Mouse (Mus musculus): ENCODE measurements around the gene Lrrc8a. TPM values are rescaled to one million over a fixed set of nuclear protein-coding genes. Genes with fewer than 3 reads are reported as not detected.
A peak's percentile ranks its signal among the peaks of the same experiment; 100 is the strongest.

The Lrrc8a gene
- total RNA-seq (2021), result 10 to 100 TPM; 59.6 to 62.3 TPM

DNA sequence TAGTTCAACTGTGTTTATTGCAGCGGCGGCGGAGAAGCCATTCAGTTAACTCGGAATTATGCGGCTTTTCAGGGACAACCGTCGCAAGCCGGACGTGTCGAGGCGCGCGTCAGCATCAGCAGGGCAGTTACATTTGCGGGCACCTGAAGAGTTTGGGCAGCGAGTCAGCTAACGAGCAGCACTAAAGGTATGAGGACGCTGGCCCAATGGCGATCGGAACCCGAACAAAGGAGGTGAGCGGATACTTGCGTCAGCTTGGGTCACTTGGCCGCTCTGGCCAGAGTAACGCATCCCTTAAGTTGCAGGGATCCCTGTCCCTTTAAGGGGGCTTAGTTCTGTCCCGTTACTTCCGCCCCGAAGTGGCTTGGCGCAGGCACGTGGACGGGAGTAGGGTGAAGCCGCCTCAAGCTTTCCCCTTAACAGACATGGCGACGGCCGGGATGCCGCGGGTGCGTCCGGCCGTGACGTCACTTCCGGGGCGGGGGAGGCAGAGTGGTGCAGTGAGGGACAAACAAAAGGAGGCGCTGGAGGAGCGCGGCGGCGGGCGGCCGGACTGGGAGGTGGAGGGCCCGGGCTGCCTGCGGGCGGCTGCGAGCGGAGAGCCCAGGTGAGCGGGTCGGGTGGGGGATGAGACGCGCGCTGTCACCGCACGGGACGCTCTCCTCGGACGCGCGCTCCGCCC is at the start of gene Lrrc8a:
Gene Lrrc8a (plus strand): TSS at position 517 of the 682 bp plus-strand sequence.
- intact Hi-C loops (cut with DNase I), result loop anchor here (1.0 to 10.0 kb wide), 3 partner anchors 31 to 63 kb away; partner anchors contain the start of genes Endog, Kyat1 and Spout1
- DNase-seq (ENCODE audit: low spot score in 2 of 2), result peak; percentile 100

- intact Hi-C loops (cut with DNase I), result no loop called here
- no peak for DNase-seq (ENCODE audit: low spot score in 2 of 2)
These were observed 45.5 kb upstream of the Lrrc8a start for GRCm38 (mm10) chr2:30191790-30192580.

DNA sequence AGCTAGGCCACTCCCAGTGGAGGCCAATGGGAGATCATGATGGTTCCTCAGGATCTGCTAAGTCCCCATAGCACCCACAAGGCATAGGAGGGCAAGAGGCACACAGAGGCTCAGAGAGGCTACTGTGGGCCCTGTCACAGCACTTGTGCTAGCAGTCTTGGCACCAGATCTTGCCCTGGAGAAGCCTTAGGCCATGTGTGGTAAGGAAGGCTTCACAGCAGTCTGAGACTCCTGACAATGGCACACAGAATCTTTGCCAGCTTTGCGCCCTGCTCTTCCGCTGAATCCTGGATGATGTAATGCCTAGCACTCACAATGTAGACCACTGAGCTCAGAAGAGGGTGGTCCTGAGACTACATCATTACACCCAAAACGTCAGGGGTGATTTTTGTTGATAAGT is 42.9 kb upstream of the Lrrc8a start:
- intact Hi-C loops (cut with DNase I), result no loop called here
- DNase-seq (ENCODE audit: low spot score in 2 of 2), result no peak

- intact Hi-C loops (cut with DNase I), result no loop called here
- DNase-seq (ENCODE audit: low spot score in 2 of 2), result no peak
These were observed 39.5 kb upstream of the Lrrc8a start for GRCm38 (mm10) chr2:30198021-30198420.

DNA sequence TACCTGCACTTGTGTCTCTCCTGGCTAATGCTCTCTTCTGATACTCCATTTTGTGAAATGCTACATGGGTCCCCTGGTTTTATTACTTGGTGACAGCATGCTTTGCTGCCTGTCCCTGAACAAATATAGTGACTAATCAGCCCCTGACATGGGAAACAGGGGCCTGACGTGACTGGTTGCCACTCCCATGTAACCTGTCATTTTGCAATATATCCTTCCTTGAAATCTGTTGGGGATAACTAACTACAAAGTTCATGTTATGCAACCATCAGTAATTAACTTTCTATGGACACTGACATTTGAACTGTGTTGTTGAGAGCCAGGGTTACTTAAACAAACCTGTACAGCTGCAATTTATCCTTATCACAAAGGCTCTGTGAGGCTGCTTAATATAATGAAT is 37.5 kb upstream of the Lrrc8a start:
- intact Hi-C loops (cut with DNase I), result no loop called here
- DNase-seq (ENCODE audit: low spot score in 2 of 2), result no peak

- DNase-seq (ENCODE audit: low spot score in 2 of 2), result no peak
- intact Hi-C loops (cut with DNase I), result no loop called here
These were observed 37.1 kb upstream of the Lrrc8a start for GRCm38 (mm10) chr2:30200388-30200925.

DNA sequence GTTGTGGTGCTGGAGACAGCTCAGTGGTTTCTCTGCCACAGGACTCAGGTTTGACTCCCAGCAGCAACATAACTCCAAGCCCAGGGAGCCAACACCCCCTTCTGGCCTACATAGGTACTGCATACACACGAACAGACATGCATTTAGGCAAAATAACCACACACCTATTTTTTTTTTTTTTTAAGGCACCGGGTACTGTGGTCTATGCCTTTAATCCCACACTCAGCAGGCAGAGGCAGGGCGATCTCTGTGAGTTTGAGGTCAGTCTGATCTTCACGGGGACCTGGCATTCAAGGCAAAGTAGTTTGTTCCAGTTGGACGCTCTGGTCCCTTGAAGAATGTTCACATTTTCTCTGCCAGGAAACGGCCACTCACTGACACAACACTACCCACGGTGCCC is 34.1 kb upstream of the Lrrc8a start:
- DNase-seq (ENCODE audit: low spot score in 2 of 2), result no peak
- intact Hi-C loops (cut with DNase I), result no loop called here

DNA sequence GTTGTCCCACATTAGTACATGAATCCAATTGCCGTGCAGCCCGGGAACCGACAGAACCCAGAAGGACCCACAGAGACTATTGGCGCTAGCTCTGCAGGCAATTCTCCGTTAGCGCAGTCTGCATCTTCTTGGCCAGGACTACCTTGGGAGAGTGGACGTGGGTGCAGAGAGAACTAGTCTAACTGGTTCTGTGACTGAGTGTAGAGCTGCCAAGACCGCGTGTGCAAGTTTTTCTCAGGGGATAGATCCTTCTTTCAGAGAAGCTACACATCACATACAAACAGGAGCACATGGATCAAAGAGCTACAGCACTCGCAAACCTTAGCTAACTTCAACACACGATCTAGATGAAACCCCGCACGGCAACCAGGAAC is 32.3 kb upstream of the Lrrc8a start:
- DNase-seq (ENCODE audit: low spot score in 2 of 2), result no peak
- intact Hi-C loops (cut with DNase I), result loop anchor here (1.0 kb wide), 1 partner anchor 32 kb away; the partner anchor contains the start of gene Lrrc8a

- peak; percentile 88 to 92 for DNase-seq (ENCODE audit: low spot score in 2 of 2)
- intact Hi-C loops (cut with DNase I), result loop anchor here (1.0 kb wide), 1 partner anchor 32 kb away; the partner anchor contains the start of gene Lrrc8a
These were observed 31.7 kb upstream of the Lrrc8a start, which contains the start of gene Kyat1 for GRCm38 (mm10) chr2:30205629-30206357. Gene Kyat1 (minus strand): TSS chr2:30205847.

DNA sequence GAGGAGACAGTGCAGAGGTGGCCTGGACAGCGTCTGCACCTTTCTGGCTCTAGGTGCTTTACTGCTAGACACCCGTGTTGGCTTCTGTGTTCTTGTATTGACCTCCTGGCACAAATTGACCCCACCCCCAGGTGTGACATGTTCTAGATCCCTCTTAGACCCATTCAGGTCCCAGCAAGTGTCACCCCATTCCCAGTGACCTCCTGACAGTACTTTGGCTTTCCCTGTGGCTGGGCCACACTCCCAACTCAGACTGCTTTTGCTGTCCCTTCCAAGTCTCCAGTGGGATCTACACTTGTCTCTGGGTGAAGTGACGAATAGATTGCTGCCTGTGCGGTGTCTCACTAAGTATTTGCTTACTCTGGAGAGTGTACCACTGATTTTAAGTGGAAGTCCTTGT is 30.1 kb upstream of the Lrrc8a start:
- DNase-seq (ENCODE audit: low spot score in 2 of 2), result no peak
- intact Hi-C loops (cut with DNase I), result no loop called here

DNA sequence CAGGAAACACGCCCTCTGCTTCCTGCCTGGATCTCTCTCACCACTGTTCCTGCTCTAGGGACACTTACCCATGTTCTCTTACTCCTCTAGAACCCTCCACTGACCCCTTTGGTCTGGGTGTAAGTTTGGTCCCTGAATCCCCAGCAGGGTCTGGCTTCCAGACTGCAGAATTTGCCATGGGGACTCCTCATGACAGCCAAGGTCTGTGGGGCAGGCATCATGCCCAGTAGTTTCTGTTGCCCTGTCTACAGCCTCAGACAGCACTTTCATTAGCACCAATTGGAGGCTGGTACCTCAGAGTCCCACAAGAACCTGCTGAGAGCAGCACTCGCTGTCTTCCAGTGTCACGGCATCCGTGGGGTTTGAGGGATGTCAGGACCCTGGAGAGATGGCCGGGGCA is 29.6 kb upstream of the Lrrc8a start:
- no peak for DNase-seq (ENCODE audit: low spot score in 2 of 2)
- intact Hi-C loops (cut with DNase I), result no loop called here

DNA sequence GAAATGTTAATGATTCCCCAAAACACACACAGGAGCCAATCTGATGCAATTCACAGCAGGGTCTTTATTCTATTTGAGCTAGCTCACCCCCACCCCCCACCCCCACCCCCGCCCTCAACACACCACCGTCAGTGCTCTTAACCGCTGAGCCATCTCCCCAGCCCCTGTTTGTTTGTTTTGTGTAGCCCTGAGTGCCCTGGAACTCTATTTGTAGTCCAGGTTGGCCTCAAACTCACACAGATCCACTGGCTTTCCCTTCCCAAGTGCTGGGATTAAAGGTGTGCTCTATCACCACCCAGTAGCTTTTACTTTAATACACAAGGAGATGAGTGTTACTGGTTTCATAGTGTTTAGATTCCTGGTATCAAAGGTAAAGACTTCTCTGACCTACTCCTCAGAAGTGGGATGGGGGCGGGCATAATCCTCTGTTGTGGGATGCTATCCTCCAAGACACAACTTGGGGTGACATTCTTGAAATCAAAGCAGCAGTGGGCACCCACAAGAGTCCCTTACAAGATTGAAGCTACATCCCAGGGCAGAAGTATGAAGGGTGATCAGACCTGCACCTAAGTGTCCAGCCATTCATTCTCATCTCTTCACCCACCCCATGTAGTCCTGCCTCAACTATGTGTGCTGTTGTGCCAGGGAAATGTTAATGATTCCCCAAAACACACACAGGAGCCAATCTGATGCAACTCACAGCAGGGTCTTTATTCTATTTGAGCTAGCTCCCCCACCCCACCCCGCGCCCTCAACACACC is 25.9 kb upstream of the Lrrc8a start:
- intact Hi-C loops (cut with DNase I), result no loop called here
- DNase-seq (ENCODE audit: low spot score in 2 of 2), result no peak

GRCm38 (mm10) chr2:30212169-30212545 is 25.4 kb upstream of the Lrrc8a start:
- no peak for DNase-seq (ENCODE audit: low spot score in 2 of 2)
- intact Hi-C loops (cut with DNase I), result no loop called here

DNA sequence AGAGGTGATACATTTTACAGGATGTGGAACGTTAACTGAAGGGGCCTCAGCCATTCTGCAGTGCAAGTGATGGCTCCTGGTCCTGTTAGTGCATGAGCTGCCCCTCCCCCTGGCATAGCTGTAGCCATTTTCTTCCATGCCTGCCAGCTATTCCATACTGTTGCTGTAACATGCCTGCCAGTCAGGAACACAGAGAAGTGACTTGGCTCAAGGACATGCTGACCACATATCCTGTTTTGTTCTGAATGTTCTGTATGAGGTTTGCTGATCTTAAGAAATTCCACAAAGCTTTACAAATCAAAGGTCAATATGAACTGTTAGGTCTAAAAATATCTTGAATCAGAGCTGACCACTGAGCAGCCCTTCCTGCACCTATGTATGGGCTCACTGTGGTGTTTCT is 24.6 kb upstream of the Lrrc8a start:
- intact Hi-C loops (cut with DNase I), result no loop called here
- no peak for DNase-seq (ENCODE audit: low spot score in 2 of 2)

GRCm38 (mm10) chr2:30214745-30215144 is 22.8 kb upstream of the Lrrc8a start:
- intact Hi-C loops (cut with DNase I), result no loop called here
- DNase-seq (ENCODE audit: low spot score in 2 of 2), result no peak

- intact Hi-C loops (cut with DNase I), result no loop called here
- DNase-seq (ENCODE audit: low spot score in 2 of 2), result no peak
These were observed 22.0 kb upstream of the Lrrc8a start for GRCm38 (mm10) chr2:30215493-30215892.

- intact Hi-C loops (cut with DNase I), result no loop called here
- DNase-seq (ENCODE audit: low spot score in 2 of 2), result no peak
These were observed 21.2 kb upstream of the Lrrc8a start for GRCm38 (mm10) chr2:30216293-30216692.

DNA sequence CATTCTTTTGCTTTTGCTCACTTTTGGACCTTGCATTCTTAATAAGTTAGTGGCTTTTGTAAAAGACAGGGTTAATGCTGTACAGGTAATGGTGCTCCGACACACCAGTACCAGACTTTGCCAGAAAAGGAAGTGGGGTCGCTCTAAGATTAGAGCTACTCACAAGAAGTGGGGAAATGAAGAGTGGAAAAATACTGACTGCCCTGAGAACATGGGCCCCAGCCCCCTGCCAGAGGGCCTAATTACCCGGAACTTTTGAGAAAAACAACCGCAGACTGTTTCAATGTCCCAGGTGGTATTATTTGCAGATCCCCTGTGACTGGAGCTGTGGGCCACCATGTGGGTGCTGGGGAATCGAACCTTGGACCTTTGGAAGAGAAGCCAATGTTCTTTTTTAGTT is 1.9 kb upstream of the Lrrc8a start:
- no peak for DNase-seq (ENCODE audit: low spot score in 2 of 2)
- intact Hi-C loops (cut with DNase I), result loop anchor here (10.0 kb wide), 1 partner anchor 61 kb away; the partner anchor contains the start of genes Endog and Spout1

Data from left cerebral cortex, postnatal 36 days (tissue).